Mouse (Mus musculus): ENCODE measurements at regions not wholly inside any gene's neighbourhood (a gene's known extent, or its start where the extent isn't known, plus 50 kb on each side); places are given as distances from the start of the nearest gene placed in this dataset.

- WGBS: 55% methylated on average over 3 of the region's 3 CpGs
These were observed 881.2 kb upstream of the Apob start for GRCm38 (mm10) chr12:7096221-7096620.

GRCm38 (mm10) chr12:7139044-7139443, 838.4 kb upstream of the Apob start:
- DNase-seq (ENCODE audit: low spot score): no peak
- no peaks in the 10 kb centered on the region for H3K9me3 ChIP-seq (ENCODE audit: control insufficient read depth, low read length)
- H3K27ac ChIP-seq (replicated peaks; ENCODE audit: low read depth, low read length): no peak overlapping the region
- H3K4me3 ChIP-seq (ENCODE audit: low read depth, low read length): no peak overlapping the region
- WGBS: 80% methylated on average over 3 of the region's 3 CpGs
- no peaks in the 10 kb centered on the region for H3K36me3 ChIP-seq (ENCODE audit: control insufficient read depth, insufficient read depth, low read length)
- H3K27me3 ChIP-seq (replicated peaks; ENCODE audit: control insufficient read depth, insufficient read depth, low read length): no peaks in the 10 kb centered on the region
- H3K4me1 ChIP-seq (ENCODE audit: control insufficient read depth, insufficient read depth, low read length): no peaks in the 10 kb centered on the region
- H3K4me2 ChIP-seq (ENCODE audit: low read depth, low read length): no peak overlapping the region
- H3K9ac ChIP-seq (ENCODE audit: low read depth, low read length): no peak overlapping the region
- no peak for ATAC-seq (ENCODE audit: low read depth)

More at GRCm38 (mm10) chr12:7096221-7096620, 881.2 kb upstream of the Apob start:
- no peak for ATAC-seq (ENCODE audit: low read depth)
- Histone ChIP-seq H3K27ac (replicated peaks; ENCODE audit: low read depth, low read length) (no peak overlapping the region), H3K27me3 (replicated peaks; ENCODE audit: control insufficient read depth, insufficient read depth, low read length) (no peaks in the 10 kb centered on the region), H3K4me2 (ENCODE audit: low read depth, low read length) (no peak overlapping the region), H3K9ac (ENCODE audit: low read depth, low read length) (no peak overlapping the region), H3K9me3 (ENCODE audit: control insufficient read depth, low read length) (no peaks in the 10 kb centered on the region), H3K4me1 (ENCODE audit: control insufficient read depth, insufficient read depth, low read length) (no peaks in the 10 kb centered on the region), H3K36me3 (ENCODE audit: control insufficient read depth, insufficient read depth, low read length) (no peaks in the 10 kb centered on the region), H3K4me3 (ENCODE audit: low read depth, low read length) (no peak overlapping the region)
- no peak for DNase-seq (ENCODE audit: low spot score)
